Mouse (Mus musculus) thymus, postnatal 25 days (tissue): ENCODE measurements around the gene Zfp383.
"Not testable (repeated sequence)": the region's sequence is repeated elsewhere in the genome, so short reads cannot be mapped to it uniquely, and the experiment has no call there.

Experiments used
- DNase-seq: peaks from one replicate; pipeline ENCODE4 v3.0.0; 2022

The Zfp383 gene

GRCm38 (mm10) chr7:29942740-29943139 is 34.7 kb downstream of the Zfp383 start:
- no peak for DNase-seq

- DNase-seq: no peak
Measured at GRCm38 (mm10) chr7:29943720-29944119, 35.7 kb downstream of the Zfp383 start.

DNA sequence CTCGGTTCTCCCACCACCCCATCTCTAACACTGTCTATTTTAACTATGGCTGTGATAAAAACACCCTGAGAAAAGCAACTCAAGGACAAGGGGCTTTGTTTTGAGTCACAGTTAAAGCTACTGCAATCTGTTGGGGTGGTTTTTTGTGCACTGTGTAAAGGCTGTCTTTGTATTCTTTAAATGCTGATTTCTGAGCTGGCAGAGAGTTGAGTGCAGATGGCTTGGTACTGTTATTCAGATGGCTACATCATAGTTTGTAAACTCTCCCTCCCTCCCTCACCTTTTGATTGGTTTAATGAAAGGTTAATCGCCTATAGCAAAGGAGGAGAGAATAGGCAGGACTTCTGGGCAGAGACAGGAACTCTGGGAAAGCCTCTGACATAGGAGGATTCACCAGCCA is 36.2 kb downstream of the Zfp383 start:
- no peak for DNase-seq

GRCm38 (mm10) chr7:29953086-29953485 is 45.1 kb downstream of the Zfp383 start:
- DNase-seq: no peak

DNA sequence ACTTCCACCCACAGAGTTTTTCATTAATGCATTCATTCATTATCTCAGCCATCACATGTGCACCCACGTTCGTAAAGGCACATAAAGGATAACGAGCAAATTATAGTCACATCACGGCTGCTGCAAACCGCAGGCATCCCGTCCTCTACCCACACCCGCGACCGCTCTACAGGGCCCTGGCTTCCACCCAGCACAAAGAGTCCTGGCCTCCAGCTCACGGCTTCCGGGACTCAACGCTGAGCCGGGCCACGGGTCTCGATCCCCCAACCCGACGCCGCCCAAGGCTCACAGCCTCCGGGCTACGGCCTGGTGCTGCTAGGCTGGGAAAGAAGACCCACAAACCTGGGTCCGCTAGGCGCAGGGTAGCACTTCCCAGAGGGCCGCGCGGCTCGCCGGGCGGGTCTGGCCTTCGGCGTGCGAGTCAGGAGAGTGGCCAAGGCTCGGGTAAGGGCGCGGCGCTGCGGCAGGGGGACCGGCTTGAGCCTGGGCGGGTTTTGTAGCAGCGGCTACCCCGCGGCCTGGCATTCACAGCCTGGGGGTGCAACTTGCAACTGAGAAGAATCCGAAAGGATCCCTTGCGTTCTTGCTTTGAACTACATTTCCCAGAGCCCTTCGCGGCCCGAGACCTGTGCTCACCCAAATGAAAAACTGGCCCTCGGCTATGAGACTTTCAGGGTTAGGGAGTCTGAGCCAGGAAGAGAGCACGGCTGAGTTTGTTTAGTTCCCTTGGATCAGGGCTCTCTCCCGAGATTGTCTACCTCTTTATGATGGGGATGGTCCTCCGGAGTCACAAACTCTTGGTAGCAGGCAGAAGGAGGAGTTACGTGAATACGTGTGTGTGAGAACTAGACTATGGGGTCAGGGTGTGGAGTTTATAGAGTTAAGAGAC is 45.7 kb downstream of the Zfp383 start, which contains the start of gene Zfp74:
Zfp74 (minus strand) TSS at position 577 of the 889 bp plus-strand sequence.
- DNase-seq: peak; percentile 81

DNA sequence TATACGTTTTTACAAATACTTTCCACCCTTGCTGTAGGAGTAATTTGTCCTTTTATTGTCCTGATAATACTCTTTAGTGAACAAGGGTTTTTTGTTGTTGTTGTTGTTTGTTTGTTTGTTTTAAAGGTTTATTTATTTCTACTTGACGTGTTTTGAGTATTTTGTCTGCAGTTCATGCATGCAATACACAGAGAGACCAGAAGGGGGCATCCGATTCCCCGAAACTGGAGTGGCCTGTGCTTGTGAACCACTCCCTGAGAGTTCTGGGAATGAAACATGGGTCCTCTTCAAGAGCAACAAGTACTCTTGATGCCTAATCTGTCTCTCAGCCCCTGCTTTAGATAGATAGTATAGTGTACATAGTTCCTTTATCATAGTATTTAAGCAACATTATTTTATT is 46.7 kb downstream of the Zfp383 start:
- peak; percentile 47 for DNase-seq

DNA sequence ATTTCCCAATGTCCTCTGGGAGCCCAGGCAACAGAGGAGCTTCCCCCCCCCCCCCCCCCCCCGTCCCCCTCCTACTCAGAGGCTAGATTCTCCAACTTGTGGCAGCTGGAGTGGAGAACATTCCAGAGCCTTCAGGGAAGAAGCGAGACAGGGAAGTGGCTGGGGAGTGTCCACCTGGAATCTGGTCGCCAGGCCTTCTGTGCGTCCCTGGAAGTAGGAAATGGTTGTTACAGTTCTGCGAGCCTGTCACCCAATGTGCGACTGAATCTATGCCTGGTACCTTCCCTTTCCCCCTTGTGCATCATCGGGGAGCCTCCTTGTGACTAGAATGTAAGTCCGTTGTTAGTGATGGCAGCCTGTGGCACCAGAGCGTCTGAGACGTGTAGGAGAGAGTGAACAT is 48.2 kb downstream of the Zfp383 start:
- DNase-seq: no peak

DNA sequence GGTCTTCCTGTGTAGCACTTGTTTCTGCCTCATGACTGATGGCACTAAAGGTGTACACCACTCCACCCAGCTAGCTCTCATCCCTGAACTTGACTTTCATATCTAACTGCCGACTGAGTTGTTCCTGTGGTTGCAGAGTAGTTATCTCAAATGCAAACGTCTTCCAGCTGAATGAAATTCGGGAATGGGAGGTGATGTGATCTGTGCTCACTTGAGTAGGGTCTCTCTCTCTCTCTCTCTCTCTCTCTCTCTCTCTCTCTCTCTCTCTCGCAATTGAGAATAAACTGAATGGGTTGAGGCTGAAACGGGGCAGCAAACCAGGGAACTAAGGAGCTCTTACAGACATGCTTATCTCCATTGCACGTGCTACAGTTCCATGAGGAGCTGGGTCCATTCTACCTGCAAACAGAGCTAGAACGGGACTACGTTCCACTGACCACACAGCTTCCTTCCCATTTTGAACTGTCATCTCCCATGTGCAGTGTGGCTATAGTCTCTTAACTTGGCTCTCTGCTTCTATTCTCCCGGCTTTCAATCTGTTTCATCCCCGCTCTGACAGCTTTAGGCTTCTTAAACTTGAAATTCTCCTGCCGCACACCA is 50.2 kb downstream of the Zfp383 start:
- DNase-seq: no peak

- no peak for DNase-seq
Measured at GRCm38 (mm10) chr7:29959004-29959403, 51.0 kb downstream of the Zfp383 start.

DNA sequence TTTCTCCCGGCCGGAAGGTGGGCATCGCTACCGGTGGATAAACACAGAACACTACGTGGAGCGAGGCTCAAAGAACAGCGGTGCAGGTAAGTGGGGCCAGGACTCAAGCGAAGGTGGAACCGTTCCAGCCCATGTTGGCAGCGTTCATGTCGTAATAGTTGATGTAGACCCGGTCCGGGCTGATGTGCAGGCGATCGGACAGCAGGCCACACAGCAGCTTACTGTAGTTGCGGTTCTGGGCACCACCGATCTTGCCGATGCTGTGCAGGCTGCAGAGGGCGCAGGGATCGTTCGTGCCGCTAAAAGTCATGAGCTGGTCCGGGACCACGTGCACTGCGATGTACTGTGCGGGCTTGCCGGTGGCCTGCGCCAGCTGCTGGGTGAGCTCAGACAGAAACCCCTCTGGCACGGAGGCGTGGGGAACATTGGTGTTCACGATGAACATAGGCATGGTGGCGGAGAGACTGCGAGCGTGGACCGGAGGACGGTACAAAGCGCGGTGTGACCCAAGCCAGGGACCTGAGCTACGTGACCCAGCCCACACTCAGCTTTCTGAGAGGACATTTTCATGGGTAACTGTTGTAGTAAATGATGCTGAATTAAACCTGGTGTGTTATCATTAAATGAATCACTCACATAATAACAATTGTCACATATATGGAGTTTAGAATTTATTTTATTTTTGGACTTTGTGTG is 57.2 kb downstream of the Zfp383 start:
- not testable (repeated sequence) for DNase-seq
